19 mouse cellular contexts compared by ENCODE assay signal in genomic region chr9:99158203-99158632, GRCm38 (mm10). TPM values are rescaled to one million over a fixed set of nuclear protein-coding genes. Genes with fewer than 3 reads are reported as not detected.
A peak's percentile ranks its signal among the peaks of the same experiment; 100 is the strongest.
DNase-seq lines count a peak whose midpoint lies in the region; ATAC-seq and TF ChIP-seq lines count a peak whose summit lies in the region.
"Had no signal": no experiment of that assay in that cellular context is flagged by ENCODE, and none has a peak within 500 bp of the region (broad histone marks: within the 10 kb centered on the region; RNA-seq: fewer than 3 reads in every experiment).

No protein-coding gene starts in this region.

- H3K4me3 ChIP-seq in kidney, postnatal 0 days (replicated peaks; ENCODE audit: low read depth, low read length), result no peak overlapping the region
- H3K4me3 ChIP-seq: embryonic facial prominence, embryonic 13.5 days; midbrain, embryonic 12.5 days; myocyte had no signal

- WGBS in kidney, postnatal 0 days, result 53% methylated on average over 7 of the region's 7 CpGs

- no peak for TF ChIP-seq CTCF in kidney, postnatal 0 days (IDR thresholded peaks at IDR 0.05; ENCODE audit: low read depth)

- H3K4me1 ChIP-seq in kidney, postnatal 0 days (replicated peaks; ENCODE audit: insufficient read depth, low read length), result no peaks in the 10 kb centered on the region

- H3K27me3 ChIP-seq in kidney, postnatal 0 days (ENCODE audit: insufficient read depth, low read length), result no peaks in the 10 kb centered on the region
- H3K27me3 ChIP-seq: CH12.LX; embryonic facial prominence, embryonic 13.5 days; midbrain, embryonic 12.5 days had no signal

- no peak for ATAC-seq in kidney, postnatal 0 days (replicated peaks; ENCODE audit: low FRiP score, low read depth)
- peak; percentile 36 for ATAC-seq in megakaryocyte, adult 5-6 weeks (ENCODE audit: poor library complexity, severe bottlenecking)

- peak; percentile 24 for DNase-seq in heart, adult 8-10 months (ENCODE audit: low spot score)
- no peak for DNase-seq in heart, postnatal 4 days
- peak; percentile 41 for DNase-seq in kidney, postnatal 0 days (ENCODE audit: low spot score)
- no peak for DNase-seq in kidney, adult 8-10 months
- peak; percentile 84 for DNase-seq in R1 (ENCODE audit: low read depth, low spot score)
- no peak for DNase-seq in urinary bladder, postnatal 25 days (ENCODE audit: low spot score)
- DNase-seq in cerebellum, postnatal 4 days (ENCODE audit: low spot score in 2 of 2), result no peak
- DNase-seq: adrenal gland, postnatal 25 days; cerebellum, postnatal 25 days; gastrocnemius, postnatal 36 days; kidney, adult 9 months; right cerebral cortex, postnatal 14 days had no signal

- H3K27ac ChIP-seq in kidney, postnatal 0 days, result no peak overlapping the region
- H3K27ac ChIP-seq: embryonic facial prominence, embryonic 13.5 days; hindbrain, embryonic 14.5 days; liver, embryonic 14.5 days; midbrain, embryonic 12.5 days had no signal

- H3K36me3 ChIP-seq in kidney, postnatal 0 days (ENCODE audit: insufficient read depth, low read length), result no peaks in the 10 kb centered on the region
- H3K36me3 ChIP-seq: embryonic facial prominence, embryonic 13.5 days; midbrain, embryonic 12.5 days had no signal

- no peaks in the 10 kb centered on the region for H3K9me3 ChIP-seq in kidney, postnatal 0 days (replicated peaks; ENCODE audit: low read length)
- H3K9me3 ChIP-seq: embryonic facial prominence, embryonic 13.5 days; midbrain, embryonic 12.5 days had no signal

- no peak overlapping the region for H3K9ac ChIP-seq in kidney, postnatal 0 days (ENCODE audit: low read depth, low read length)
- H3K9ac ChIP-seq: embryonic facial prominence, embryonic 13.5 days; hindbrain, embryonic 14.5 days; liver, embryonic 14.5 days; midbrain, embryonic 12.5 days had no signal

- no peak overlapping the region for H3K4me2 ChIP-seq in kidney, postnatal 0 days (ENCODE audit: low read length)
- H3K4me2 ChIP-seq: embryonic facial prominence, embryonic 13.5 days; hindbrain, embryonic 14.5 days; midbrain, embryonic 12.5 days had no signal

RNA-seq across cellular contexts. Expression of gene Pik3cb, which starts 17.8 kb away (rescaled TPM):
- 10 to 100 TPM; 11.9 to 12.9 (median 12.3) TPM for total RNA-seq in heart, adult 8-10 months (2022)
- total RNA-seq in heart, postnatal 4 days (2021), result 10 to 100 TPM; 11.0 to 11.6 TPM
- polyA plus RNA-seq in kidney, postnatal 0 days (2015; fragmentation: Nextera tagmentation; extraction: Ambion mirVana), result 1.3 and 1.9 TPM in 2 replicates
- total RNA-seq in megakaryocyte, adult 5-6 weeks (2015), result 18.9 and 19.9 TPM in 2 replicates
- total RNA-seq in megakaryocyte, adult 5-6 weeks (2017), result 8.2 and 10.0 TPM in 2 replicates

Comparison
In these comparisons a context has a peak if more than half of its experiments do, and no peak if none do; other contexts are left out.
1. DNase-seq: peak in heart, adult 8-10 months (single experiment), kidney, postnatal 0 days (single experiment) and R1 (single experiment); none in heart, postnatal 4 days (single experiment), kidney, adult 8-10 months (0 of 2), urinary bladder, postnatal 25 days (single experiment) and cerebellum, postnatal 4 days (0 of 2).